Mouse (Mus musculus): ENCODE measurements around the gene Rimbp2.
"Not testable (repeated sequence)": the region's sequence is repeated elsewhere in the genome, so short reads cannot be mapped to it uniquely, and the experiment has no call there.

Gene Rimbp2

DNA sequence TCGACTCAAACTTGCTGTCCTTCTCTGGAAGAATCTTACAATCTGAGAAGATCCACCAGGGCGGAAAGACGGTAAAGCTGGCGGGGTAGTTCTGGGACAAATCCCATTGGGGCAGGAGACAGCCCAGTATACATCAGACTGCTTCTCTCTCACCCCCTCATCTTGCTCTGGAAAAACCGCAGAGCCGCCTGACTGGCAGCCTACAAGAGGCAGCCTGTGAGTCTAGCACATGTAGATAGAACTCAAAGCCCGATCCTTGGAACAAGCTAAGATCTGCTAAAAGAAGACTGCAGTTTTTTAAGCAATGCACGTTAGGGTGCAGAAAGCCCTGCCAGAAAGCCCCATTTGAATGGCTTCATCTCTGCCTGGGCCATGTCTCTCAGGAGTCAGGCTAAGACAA lies 207.0 kb downstream of the Rimbp2 start:
- DNase-seq (ENCODE audit: low read depth, low spot score), result peak; percentile 57

DNA sequence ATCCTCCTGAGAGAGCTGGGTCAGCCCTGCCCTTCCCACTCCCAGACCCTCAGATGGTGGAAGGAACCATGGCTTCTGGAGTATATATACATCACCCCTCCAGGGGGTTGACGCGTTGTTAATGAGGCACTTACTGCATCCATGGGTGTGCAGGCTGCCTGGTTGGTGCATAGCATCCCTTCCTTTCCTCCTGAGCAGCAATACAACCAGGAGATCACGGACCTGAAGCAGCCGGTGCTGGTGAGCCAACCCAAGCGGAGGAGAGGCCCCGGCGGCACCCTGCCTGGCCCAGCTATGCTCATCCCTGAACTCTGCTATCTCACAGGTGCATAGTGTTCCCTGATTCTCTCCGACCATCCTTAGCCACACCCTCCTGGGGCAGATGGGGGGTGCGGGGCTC lies 208.1 kb downstream of the Rimbp2 start:
- DNase-seq (ENCODE audit: low read depth, low spot score), result no peak

DNA sequence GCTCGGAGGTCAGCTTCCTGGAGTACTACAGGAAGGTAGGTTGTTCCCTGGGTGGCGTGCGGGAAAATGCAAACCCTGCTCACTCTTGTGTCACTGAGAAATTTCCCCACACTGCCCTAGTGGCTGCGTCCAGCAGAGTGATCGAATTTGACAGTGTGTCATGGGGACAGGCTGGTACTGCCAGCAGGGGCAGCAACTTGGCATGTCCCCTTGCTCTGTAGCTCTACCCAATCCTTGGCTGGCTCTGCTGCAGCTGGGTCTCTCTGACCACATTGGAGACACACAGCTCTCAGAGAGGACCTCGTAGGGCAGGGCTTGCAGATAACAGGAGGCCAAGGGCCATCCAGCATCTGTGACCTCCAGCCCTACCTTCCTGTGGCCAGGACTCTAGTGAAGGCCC lies 208.9 kb downstream of the Rimbp2 start:
- no peak for DNase-seq (ENCODE audit: low read depth, low spot score)

- no peak for DNase-seq (ENCODE audit: low read depth, low spot score)
Observed at GRCm38 (mm10) chr5:128739838-128740171, 213.5 kb downstream of the Rimbp2 start.

GRCm38 (mm10) chr5:128739168-128739837 lies 214.0 kb downstream of the Rimbp2 start:
- no peak for DNase-seq (ENCODE audit: low read depth, low spot score)

- no peak for DNase-seq (ENCODE audit: low read depth, low spot score)
Observed at GRCm38 (mm10) chr5:128735921-128736320, 217.4 kb downstream of the Rimbp2 start.

- peak; percentile 78 for DNase-seq (ENCODE audit: low read depth, low spot score)
Observed at GRCm38 (mm10) chr5:128733955-128734354, 219.3 kb downstream of the Rimbp2 start.

GRCm38 (mm10) chr5:128732416-128733014 lies 220.8 kb downstream of the Rimbp2 start:
- no peak for DNase-seq (ENCODE audit: low read depth, low spot score)

DNA sequence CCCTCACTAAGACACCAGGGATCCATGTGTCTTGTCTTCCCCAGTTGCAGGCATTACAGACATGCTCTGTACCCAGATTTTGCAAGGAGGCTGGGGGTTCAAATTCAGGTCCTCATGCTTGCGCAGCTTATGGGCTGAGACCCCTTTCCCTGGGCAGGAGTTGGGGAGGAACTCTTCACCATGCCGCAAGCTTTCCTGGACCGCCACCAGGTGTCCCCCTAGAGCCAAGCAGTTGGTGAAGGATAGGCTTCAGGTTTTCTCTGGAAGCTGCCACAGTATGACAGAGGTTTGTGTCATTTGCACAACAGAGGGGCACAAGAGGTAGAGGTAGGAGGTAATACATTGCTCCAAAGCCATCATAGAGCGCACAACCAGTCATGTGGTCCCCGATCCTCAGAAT lies 222.7 kb downstream of the Rimbp2 start:
- no peak for DNase-seq (ENCODE audit: low read depth, low spot score)

- DNase-seq (ENCODE audit: low read depth, low spot score), result no peak
Observed at GRCm38 (mm10) chr5:128729341-128729740, 223.9 kb downstream of the Rimbp2 start.

GRCm38 (mm10) chr5:128720461-128720860 lies 232.8 kb downstream of the Rimbp2 start:
- not testable (repeated sequence) for DNase-seq (ENCODE audit: low read depth, low spot score)

GRCm38 (mm10) chr5:128715171-128715570 lies 238.1 kb downstream of the Rimbp2 start:
- no peak for DNase-seq (ENCODE audit: low read depth, low spot score)

- no peak for DNase-seq (ENCODE audit: low read depth, low spot score)
Observed at GRCm38 (mm10) chr5:128711847-128712246, 241.4 kb downstream of the Rimbp2 start.

GRCm38 (mm10) chr5:128710596-128710995 lies 242.7 kb downstream of the Rimbp2 start:
- DNase-seq (ENCODE audit: low read depth, low spot score), result no peak

DNA sequence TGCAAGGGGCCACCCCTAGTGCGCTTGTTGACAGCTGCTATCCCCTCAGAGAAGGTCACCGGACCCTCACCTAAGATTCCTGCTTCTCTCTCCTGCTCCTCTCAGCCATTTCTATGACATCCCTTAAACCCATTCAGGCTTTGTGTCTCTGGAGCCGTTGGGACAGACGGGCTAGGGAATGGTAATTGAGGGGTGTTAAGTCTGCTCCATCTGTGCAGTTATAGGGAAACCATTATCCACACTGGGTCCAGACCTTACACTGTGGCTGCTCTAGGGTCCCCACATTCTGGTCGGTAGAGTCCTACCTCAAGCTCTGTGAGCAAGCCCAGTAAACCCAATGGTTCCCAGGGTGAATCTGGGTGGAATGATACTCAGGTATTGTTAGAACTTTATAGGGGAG lies 244.4 kb downstream of the Rimbp2 start:
- DNase-seq (ENCODE audit: low read depth, low spot score), result no peak
